Mouse (Mus musculus): ENCODE measurements around the gene Arhgap40. TPM values are rescaled to one million over a fixed set of nuclear protein-coding genes. Genes with fewer than 3 reads are reported as not detected.

Arhgap40 gene
- total and polyA plus RNA-seq, 3 experiments: not detected

GRCm38 (mm10) chr2:158498457-158498856 lies 14.1 kb upstream of the Arhgap40 start:
- no peak overlapping the region for H3K4me3 ChIP-seq (replicated peaks in 1 of 3; ENCODE audit: low read depth in 2 of 3, low read length in 2 of 3, poor library complexity in 1 of 3)
- H3K9me3 ChIP-seq (replicated peaks; ENCODE audit: low read length): no peaks in the 10 kb centered on the region
- H3K4me2 ChIP-seq (ENCODE audit: insufficient read depth, low read depth, poor library complexity, severe bottlenecking): no peak overlapping the region
- no peak overlapping the region for H3K27ac ChIP-seq (ENCODE audit: insufficient read depth, low read depth)
- no peaks in the 10 kb centered on the region for H3K79me2 ChIP-seq (replicated peaks; ENCODE audit: control insufficient read depth, extremely low read depth, insufficient read depth, poor library complexity, severe bottlenecking)
- TF ChIP-seq MXI1 (IDR thresholded peaks at IDR 0.05; ENCODE audit: low read depth, low read length) (no peak), ZKSCAN1 (IDR thresholded peaks at IDR 0.05; ENCODE audit: borderline replicate concordance, low read depth, low read length) (no peak), EP300 (IDR thresholded peaks at IDR 0.05; ENCODE audit: low read length) (no peak), JUND (conservative IDR thresholded peaks at IDR 0.05; ENCODE audit: low read depth, low read length) (no peak), E2F4 (IDR thresholded peaks at IDR 0.05; ENCODE audit: insufficient replicate concordance, low read depth, low read length) (no peak)
- no peak for DNase-seq (ENCODE audit: extremely low read depth)
- H3K36me3 ChIP-seq (replicated peaks in 1 of 2; ENCODE audit: control insufficient read depth in 1 of 2, insufficient read depth in 1 of 2, low read length in 1 of 2): peaks cover 21 to 60% of the 10 kb centered on the region in 2 experiments
- H3K27me3 ChIP-seq (replicated peaks): no peaks in the 10 kb centered on the region
- in situ Hi-C loops (cut with MboI; ENCODE audit: low pct_ligation_motif_present, low pct_unique_long_range_greater_than_20kb, low sequenced_read_pairs): no loop called here
- dilution Hi-C loops (cut with MboI; ENCODE audit: extremely low pct_ligation_motif_present, extremely low pct_unique_long_range_greater_than_20kb, low sequenced_read_pairs): no loop called here
- H3K4me1 ChIP-seq (ENCODE audit: control insufficient read depth in 1 of 2, insufficient read depth in 2 of 2): no peaks in the 10 kb centered on the region
- H3K9ac ChIP-seq (ENCODE audit: insufficient read depth, low read depth): no peak overlapping the region

GRCm38 (mm10) chr2:158501836-158502812 lies 10.5 kb upstream of the Arhgap40 start, which contains the start of gene Adig:
Gene Adig (plus strand): TSS chr2:158502612.
- peaks cover 7 to 29% of the 10 kb centered on the region in 2 experiments for H3K36me3 ChIP-seq (replicated peaks in 1 of 2; ENCODE audit: control insufficient read depth in 1 of 2, insufficient read depth in 1 of 2, low read length in 1 of 2)
- H3K4me3 ChIP-seq (replicated peaks in 1 of 3; ENCODE audit: low read depth in 2 of 3, low read length in 2 of 3, poor library complexity in 1 of 3): no peak within 1 kb of the TSS
- H3K9ac ChIP-seq (ENCODE audit: insufficient read depth, low read depth): no peak within 1 kb of the TSS
- H3K9me3 ChIP-seq (replicated peaks; ENCODE audit: low read length): no peaks in the 10 kb centered on the region
- dilution Hi-C loops (cut with MboI; ENCODE audit: extremely low pct_ligation_motif_present, extremely low pct_unique_long_range_greater_than_20kb, low sequenced_read_pairs) (no loop called here), in situ Hi-C loops (cut with MboI; ENCODE audit: low pct_ligation_motif_present, low pct_unique_long_range_greater_than_20kb, low sequenced_read_pairs) (no loop called here)
- H3K27me3 ChIP-seq (replicated peaks): peaks cover 4% of the 10 kb centered on the region
- no peak within 1 kb of the TSS for H3K4me2 ChIP-seq (ENCODE audit: insufficient read depth, low read depth, poor library complexity, severe bottlenecking)
- DNase-seq (ENCODE audit: extremely low read depth): no peak
- TF ChIP-seq POLR2AphosphoS2 (IDR thresholded peaks at IDR 0.05; ENCODE audit: low read depth, low read length) (no peak), CHD1 (IDR thresholded peaks at IDR 0.05; ENCODE audit: low read depth, low read length) (no peak), MXI1 (IDR thresholded peaks at IDR 0.05; ENCODE audit: low read depth, low read length) (no peak), ZC3H11A (IDR thresholded peaks at IDR 0.05; ENCODE audit: low read depth, low read length) (no peak), UBTF (IDR thresholded peaks at IDR 0.05; ENCODE audit: low read depth, low read length) (no peak), TCF12 (IDR thresholded peaks at IDR 0.05; ENCODE audit: low read depth, low read length) (no peak), RAD21 (IDR thresholded peaks at IDR 0.05; ENCODE audit: low read depth, low read length) (no peak), ZMIZ1 (IDR thresholded peaks at IDR 0.05; ENCODE audit: low read depth, low read length) (no peak), SIN3A (IDR thresholded peaks at IDR 0.05; ENCODE audit: low read length) (no peak)
- no peak within 1 kb of the TSS for H3K27ac ChIP-seq (ENCODE audit: insufficient read depth, low read depth)
- no peaks in the 10 kb centered on the region for H3K4me1 ChIP-seq (ENCODE audit: control insufficient read depth in 1 of 2, insufficient read depth in 2 of 2)
- H3K79me2 ChIP-seq (replicated peaks; ENCODE audit: control insufficient read depth, extremely low read depth, insufficient read depth, poor library complexity, severe bottlenecking): no peaks in the 10 kb centered on the region

All from CH12.LX (cell line).